Mouse (Mus musculus): ENCODE measurements around the gene Cul4a. TPM values are rescaled to one million over a fixed set of nuclear protein-coding genes. Genes with fewer than 3 reads are reported as not detected.
A peak's percentile ranks its signal among the peaks of the same experiment; 100 is the strongest.
"Not testable (repeated sequence)": the region's sequence is repeated elsewhere in the genome, so short reads cannot be mapped to it uniquely, and the experiment has no call there.

Cul4a gene
- total RNA-seq (2015; ENCODE audit: low replicate concordance) (223 and 293 TPM in 2 replicates), total RNA-seq (2017; ENCODE audit: low replicate concordance) (261 and 331 TPM in 2 replicates)

GRCm38 (mm10) chr8:13105087-13105881 lies at the start of gene Cul4a, which contains the start of gene Pcid2:
Cul4a (plus strand) TSS chr8:13105621.
Pcid2 (minus strand) TSS chr8:13105459.
- ATAC-seq (replicated peaks; ENCODE audit: low FRiP score, poor library complexity, severe bottlenecking), result peak; percentile 79

- no peak for ATAC-seq (replicated peaks; ENCODE audit: low FRiP score, poor library complexity, severe bottlenecking)
These were observed 48.1 kb upstream of the Cul4a start for GRCm38 (mm10) chr8:13057351-13057750.

GRCm38 (mm10) chr8:13060441-13061150 lies 44.8 kb upstream of the Cul4a start, which contains the start of gene Proz:
Proz (plus strand) TSS chr8:13060914.
- ATAC-seq (replicated peaks; ENCODE audit: low FRiP score, poor library complexity, severe bottlenecking), result no peak

GRCm38 (mm10) chr8:13063112-13063511 lies 42.3 kb upstream of the Cul4a start:
- no peak for ATAC-seq (replicated peaks; ENCODE audit: low FRiP score, poor library complexity, severe bottlenecking)

- ATAC-seq (replicated peaks; ENCODE audit: low FRiP score, poor library complexity, severe bottlenecking), result 0 out of 2 replicates have a peak, but pooled peaks have one; percentile 25
These were observed 32.2 kb upstream of the Cul4a start for GRCm38 (mm10) chr8:13073255-13073654.

- ATAC-seq (replicated peaks; ENCODE audit: low FRiP score, poor library complexity, severe bottlenecking), result no peak
These were observed 30.4 kb upstream of the Cul4a start for GRCm38 (mm10) chr8:13075044-13075443.

- not testable (repeated sequence) for ATAC-seq (replicated peaks; ENCODE audit: low FRiP score, poor library complexity, severe bottlenecking)
These were observed 29.8 kb upstream of the Cul4a start for GRCm38 (mm10) chr8:13075579-13075978.

- no peak for ATAC-seq (replicated peaks; ENCODE audit: low FRiP score, poor library complexity, severe bottlenecking)
These were observed 27.9 kb upstream of the Cul4a start for GRCm38 (mm10) chr8:13077542-13077941.

- ATAC-seq (replicated peaks; ENCODE audit: low FRiP score, poor library complexity, severe bottlenecking), result peak; percentile 50
These were observed 732 bp upstream of the Cul4a start for GRCm38 (mm10) chr8:13104691-13105086.

- ATAC-seq (replicated peaks; ENCODE audit: low FRiP score, poor library complexity, severe bottlenecking), result no peak
These were observed 609 bp downstream of the Cul4a start for GRCm38 (mm10) chr8:13105908-13106551.

- ATAC-seq (replicated peaks; ENCODE audit: low FRiP score, poor library complexity, severe bottlenecking), result peak; percentile 67
These were observed 2.7 kb downstream of the Cul4a start for GRCm38 (mm10) chr8:13107990-13108638.

GRCm38 (mm10) chr8:13108967-13109366 lies 3.5 kb downstream of the Cul4a start:
- ATAC-seq (replicated peaks; ENCODE audit: low FRiP score, poor library complexity, severe bottlenecking), result peak; percentile 64

- no peak for ATAC-seq (replicated peaks; ENCODE audit: low FRiP score, poor library complexity, severe bottlenecking)
These were observed 4.1 kb downstream of the Cul4a start for GRCm38 (mm10) chr8:13109416-13109960.

- no peak for ATAC-seq (replicated peaks; ENCODE audit: low FRiP score, poor library complexity, severe bottlenecking)
These were observed 6.5 kb downstream of the Cul4a start for GRCm38 (mm10) chr8:13111917-13112316.

GRCm38 (mm10) chr8:13113232-13113631 lies 7.8 kb downstream of the Cul4a start:
- ATAC-seq (replicated peaks; ENCODE audit: low FRiP score, poor library complexity, severe bottlenecking), result no peak

- ATAC-seq (replicated peaks; ENCODE audit: low FRiP score, poor library complexity, severe bottlenecking), result no peak
These were observed 11.7 kb downstream of the Cul4a start for GRCm38 (mm10) chr8:13117096-13117495.

- ATAC-seq (replicated peaks; ENCODE audit: low FRiP score, poor library complexity, severe bottlenecking), result no peak
These were observed 13.1 kb downstream of the Cul4a start for GRCm38 (mm10) chr8:13118516-13118915.

- ATAC-seq (replicated peaks; ENCODE audit: low FRiP score, poor library complexity, severe bottlenecking), result peak; percentile 69
These were observed 15.7 kb downstream of the Cul4a start for GRCm38 (mm10) chr8:13120882-13121665.
